Mouse (Mus musculus) embryonic fibroblast, embryonic 13.5 days (primary cell): ENCODE data around the gene Ubc. TPM values are rescaled to one million over a fixed set of nuclear protein-coding genes. Genes with fewer than 3 reads are reported as not detected.

Experiments
- H3K27ac ChIP-seq: 2 replicates; pipeline ENCODE4 v1.5.1; 2012; ENCODE audit warnings: low read length, control low read depth, inconsistent platforms; ENCODE audit not compliant: insufficient read depth
- H3K4me1 ChIP-seq: 2 replicates; pipeline ENCODE4 v1.6.1; 2011; ENCODE audit warnings: low read length; ENCODE audit not compliant: control insufficient read depth, insufficient read depth
- H3K4me3 ChIP-seq: 2 replicates; pipeline ENCODE4 v1.5.1; 2011; ENCODE audit warnings: mild to moderate bottlenecking, control low read depth, low read length; ENCODE audit not compliant: insufficient read depth
- CTCF ChIP-seq: IDR thresholded peaks from 2 replicates; pipeline ENCODE4 v1.5.1; 2011; ENCODE audit warnings: mild to moderate bottlenecking, control low read depth, low read length, moderate library complexity, borderline replicate concordance; ENCODE audit not compliant: insufficient read depth
- POLR2A ChIP-seq: IDR thresholded peaks from 2 replicates; pipeline ENCODE4 v1.6.1; 2011; ENCODE audit warnings: low read depth, mild to moderate bottlenecking, control low read depth, low read length, moderate library complexity
- polyA plus RNA-seq: library from polyadenylated mRNA; stranded (reverse); fragments of >200 nt; gene quantifications from 2 replicates; pipeline ENCODE4 v1.2.4, GENCODE M21; 2011; ENCODE audit warnings: low read depth; ENCODE audit not compliant: missing spikeins, insufficient read length

Ubc gene
- polyA plus RNA-seq, 1 experiment, result 543 TPM

DNA sequence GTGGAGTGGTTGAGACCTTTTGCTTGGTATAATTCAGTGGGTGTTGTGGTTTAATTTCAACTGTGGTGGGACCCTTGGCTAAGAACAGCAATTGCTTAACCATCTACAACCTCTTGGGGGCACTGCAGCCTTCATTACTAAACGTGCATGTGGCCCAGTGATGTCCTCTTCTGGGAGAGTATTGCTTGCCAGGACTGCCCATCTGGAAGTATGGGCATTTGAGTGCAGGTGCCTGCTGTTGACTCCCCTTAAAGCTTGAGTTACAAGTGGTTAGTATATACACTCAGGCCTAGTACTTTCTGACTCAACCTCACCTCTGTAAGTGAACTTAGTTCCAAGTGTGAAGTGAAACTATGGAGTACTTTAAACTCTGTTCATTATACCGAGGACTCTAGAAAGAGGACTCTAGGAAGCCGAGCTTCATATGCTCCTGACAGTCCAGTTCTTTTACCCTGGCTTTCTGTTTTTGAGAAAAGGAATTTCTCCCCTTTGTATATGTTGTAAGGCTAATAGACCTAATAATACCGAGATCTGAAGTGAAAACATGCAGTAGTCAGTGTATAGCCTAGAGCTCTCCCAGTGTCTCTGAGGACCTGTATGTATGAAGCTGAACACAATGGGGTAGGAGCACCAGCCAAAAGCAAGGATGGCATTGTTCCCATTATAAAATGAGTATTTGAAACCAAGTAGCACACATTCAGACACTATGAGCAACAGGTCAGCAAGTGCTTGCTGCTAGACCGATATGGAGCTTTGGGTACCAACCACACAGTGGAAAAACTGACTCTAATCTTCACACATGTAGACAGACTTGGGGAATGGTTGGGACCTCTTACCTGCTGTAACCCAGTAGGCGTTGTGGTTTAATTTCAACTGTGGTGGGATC lies 7.1 kb downstream of the Ubc start:
- TF ChIP-seq POLR2A, result peak; percentile 85
- TF ChIP-seq CTCF, result no peak
- H3K4me1 ChIP-seq, result no peaks in the 10 kb centered on the region
- no peak overlapping the region for H3K27ac ChIP-seq
- H3K4me3 ChIP-seq, result no peak overlapping the region

DNA sequence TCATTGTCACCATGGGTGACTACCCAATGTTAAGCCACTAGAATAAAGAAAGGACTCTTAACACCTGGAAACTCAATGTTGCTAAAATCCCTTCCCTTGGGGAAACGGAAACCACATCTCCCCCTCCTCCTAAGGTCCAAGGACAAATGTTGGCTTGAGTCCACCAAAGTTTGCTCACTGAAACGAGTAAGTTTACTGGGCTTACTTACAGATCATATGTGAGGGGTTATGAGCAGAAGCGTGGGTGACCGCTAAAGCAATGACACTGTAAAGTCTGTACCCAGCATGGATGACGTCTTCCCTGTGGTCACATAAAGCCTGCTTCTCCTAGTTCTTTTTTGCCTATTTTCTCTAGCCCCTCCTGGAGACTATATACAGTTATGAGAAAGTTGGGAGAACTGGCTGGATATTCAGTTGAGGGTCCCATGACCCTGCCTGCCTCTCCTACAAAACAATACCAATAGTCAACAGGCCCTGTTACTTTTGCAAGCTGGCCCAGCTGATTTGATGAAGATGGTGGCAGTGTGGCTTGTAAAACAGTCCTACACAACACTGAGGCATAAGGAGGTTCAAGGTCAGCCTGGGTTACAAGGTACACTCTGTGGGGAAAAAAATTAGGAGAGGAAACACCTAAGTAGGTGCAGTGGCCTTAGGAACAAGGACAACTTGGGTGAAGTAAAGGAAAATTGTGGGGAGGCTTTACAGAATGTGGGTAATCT lies 7.9 kb downstream of the Ubc start:
- H3K27ac ChIP-seq, result no peak overlapping the region
- H3K4me3 ChIP-seq, result no peak overlapping the region
- TF ChIP-seq POLR2A (peak; percentile 64), CTCF (no peak)
- H3K4me1 ChIP-seq, result no peaks in the 10 kb centered on the region

DNA sequence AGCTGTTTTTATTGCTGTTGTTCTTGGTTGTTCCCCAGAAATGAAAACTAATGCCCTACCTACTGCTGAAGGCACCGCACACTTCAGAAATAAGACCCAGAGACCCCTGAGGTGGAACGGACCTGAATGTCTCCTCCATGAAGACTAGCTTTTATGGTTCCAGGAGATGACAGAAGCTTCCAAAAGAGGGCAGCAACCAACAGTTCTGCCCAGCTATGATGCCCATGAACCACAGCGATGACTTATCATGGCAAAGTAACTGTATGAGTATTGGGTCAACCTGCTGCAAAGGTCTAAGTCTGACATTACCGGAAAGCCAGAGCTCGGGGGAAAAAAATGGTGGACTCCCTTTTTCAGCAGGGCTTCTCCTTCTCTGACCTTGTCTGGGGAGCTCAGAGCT lies 11.1 kb downstream of the Ubc start:
- H3K4me3 ChIP-seq, result no peak overlapping the region
- TF ChIP-seq CTCF (no peak; the same call in 1 of the 2 replicates), POLR2A (no peak)
- no peak overlapping the region for H3K27ac ChIP-seq
- H3K4me1 ChIP-seq, result no peaks in the 10 kb centered on the region

DNA sequence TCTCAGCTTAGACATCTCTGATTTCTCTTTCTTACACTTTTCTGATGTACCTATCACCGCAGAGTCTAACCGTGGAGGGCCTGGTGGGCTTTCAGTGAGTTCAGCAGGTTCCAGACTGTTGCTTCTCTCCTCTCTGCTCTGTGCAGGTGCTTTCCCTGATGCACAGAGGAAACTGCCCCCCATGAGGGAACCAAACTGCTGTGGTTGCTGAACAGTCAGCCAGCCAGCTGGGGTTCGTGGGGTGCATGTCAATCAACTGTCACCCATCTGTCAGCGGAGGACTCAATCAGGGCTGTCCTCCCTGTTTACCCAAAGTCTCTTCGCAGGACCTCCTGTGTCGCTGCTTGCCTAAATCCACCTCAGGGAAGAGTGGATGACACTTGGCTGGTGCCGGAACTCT lies 12.8 kb downstream of the Ubc start:
- H3K4me3 ChIP-seq, result no peak overlapping the region
- no peaks in the 10 kb centered on the region for H3K4me1 ChIP-seq
- H3K27ac ChIP-seq, result no peak overlapping the region
- TF ChIP-seq CTCF (no peak), POLR2A (no peak)

DNA sequence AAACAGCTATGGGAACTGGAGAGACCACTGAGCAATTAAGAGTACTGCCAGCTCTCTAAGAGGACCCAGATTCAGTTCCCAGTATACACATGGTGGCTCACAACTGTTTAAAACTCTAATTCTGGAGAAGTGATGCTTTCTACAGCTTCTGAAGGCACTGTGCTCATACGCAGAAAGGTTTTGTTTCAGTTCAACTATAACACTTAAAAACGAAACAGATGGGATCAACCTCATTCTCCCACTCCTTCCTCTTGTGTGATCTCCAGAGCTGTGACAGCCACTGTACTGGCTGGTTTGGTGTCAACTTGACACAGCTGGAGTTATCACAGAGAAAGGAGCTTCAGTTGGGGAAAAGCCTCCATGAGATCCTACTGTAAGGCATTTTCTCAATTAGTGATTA lies 14.1 kb downstream of the Ubc start:
- no peak overlapping the region for H3K4me3 ChIP-seq
- TF ChIP-seq CTCF, result no peak
- no peaks in the 10 kb centered on the region for H3K4me1 ChIP-seq
- no peak overlapping the region for H3K27ac ChIP-seq

DNA sequence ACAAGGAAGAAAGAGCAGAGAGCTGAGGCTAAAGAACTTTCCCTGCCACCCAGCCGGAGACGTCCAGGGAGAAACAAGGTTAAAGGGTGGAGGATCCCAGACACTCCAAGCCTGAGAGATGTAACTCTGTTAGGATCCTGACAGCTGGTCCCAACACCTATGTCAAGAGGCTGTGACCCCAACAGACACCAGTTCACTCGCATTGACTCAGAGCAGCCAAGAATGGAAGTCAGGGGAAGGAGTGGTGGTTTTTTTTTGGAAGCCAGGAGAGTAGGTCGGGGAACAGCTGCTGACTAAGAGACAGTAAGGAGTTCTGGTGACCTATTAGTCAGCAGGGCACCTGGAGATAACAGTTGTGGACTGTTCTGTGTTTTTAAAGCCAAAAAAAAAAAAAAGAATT lies 18.0 kb downstream of the Ubc start:
- TF ChIP-seq POLR2A, result no peak
- TF ChIP-seq CTCF, result no peak
- H3K4me1 ChIP-seq, result no peaks in the 10 kb centered on the region
- no peak overlapping the region for H3K27ac ChIP-seq

DNA sequence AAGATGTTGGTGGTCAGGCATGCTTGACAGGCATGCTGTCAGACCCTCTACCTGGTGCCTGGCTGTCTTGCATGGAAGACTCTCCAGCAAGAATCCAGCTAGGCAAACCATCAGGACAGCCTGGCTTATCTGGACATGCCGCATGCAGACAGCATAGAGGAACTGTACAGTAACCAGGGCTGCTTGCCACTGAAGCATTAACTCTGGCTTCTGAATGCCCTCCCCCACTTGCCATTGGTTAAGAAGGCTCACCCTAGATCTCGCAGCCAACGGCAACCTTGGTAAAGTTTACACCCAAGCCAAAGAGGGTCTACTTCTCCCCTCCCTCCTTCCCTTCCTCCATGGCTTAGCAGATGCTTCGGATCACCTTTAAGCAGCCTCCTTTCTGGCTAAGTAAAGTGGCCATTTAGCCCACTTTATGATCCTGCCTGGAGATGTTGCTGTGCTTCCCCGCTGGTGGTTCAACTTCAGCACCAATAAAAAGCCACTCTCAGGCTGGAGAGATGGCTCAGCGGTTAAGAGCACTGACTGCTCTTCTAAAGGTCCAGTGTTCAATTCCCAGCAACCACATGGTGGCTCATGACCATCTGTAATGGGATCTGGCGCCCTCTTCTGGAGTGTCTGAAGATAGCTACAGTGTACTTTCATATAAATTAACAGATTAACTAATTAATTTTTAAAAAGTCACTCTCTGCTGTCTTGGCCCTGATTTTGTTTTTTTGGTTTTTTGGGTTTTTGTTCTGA lies 18.9 kb downstream of the Ubc start:
- Histone ChIP-seq H3K4me3 (no peak overlapping the region), H3K27ac (no peak overlapping the region), H3K4me1 (no peaks in the 10 kb centered on the region)
- TF ChIP-seq POLR2A (no peak), CTCF (no peak)

More for the DNA sequence above, 18.0 kb downstream of the Ubc start:
- H3K4me3 ChIP-seq, result no peak overlapping the region

DNA sequence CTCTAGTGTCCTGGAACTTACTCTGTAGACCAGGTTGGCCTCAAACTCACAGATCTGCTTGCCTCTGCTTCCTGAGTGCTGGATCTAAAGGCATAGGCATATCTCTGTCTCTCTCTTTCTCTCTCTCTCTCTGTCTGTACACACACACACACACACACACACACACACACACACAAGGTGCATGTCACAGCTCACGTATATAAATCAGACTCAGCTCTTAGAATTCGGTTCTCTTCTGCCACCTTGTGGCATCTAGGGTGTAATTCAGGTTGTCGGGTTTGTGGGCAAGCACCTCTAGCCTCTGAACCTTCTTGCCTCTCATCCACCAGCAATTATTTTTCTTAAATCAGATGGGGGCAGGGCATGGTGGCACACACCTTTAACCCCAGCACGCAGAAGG lies 21.4 kb downstream of the Ubc start:
- no peak overlapping the region for H3K4me3 ChIP-seq
- TF ChIP-seq CTCF (no peak), POLR2A (no peak)
- H3K27ac ChIP-seq, result peak overlapping the region; percentile 94
- no peaks in the 10 kb centered on the region for H3K4me1 ChIP-seq

DNA sequence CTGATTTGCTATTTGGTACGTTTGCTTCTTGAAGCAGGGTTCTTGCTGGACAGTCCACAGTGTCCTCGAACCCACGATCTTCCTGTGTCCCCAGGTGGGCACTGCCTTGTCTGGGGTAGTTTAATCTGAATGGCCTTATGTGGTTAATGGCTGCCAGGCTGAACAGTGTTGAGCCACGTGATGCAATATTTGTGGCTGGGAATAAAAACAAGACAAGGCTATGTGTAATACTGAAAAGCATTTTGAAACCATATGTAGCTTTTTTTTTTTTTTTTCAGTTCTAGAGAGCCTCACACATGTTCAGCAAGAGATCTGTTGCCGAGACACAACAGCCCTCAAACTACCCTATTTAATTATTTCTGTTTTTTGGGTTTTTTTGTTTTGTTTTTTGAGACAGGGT lies 21.8 kb downstream of the Ubc start:
- Histone ChIP-seq H3K4me1 (no peaks in the 10 kb centered on the region), H3K4me3 (no peak overlapping the region), H3K27ac (peak overlapping the region; percentile 94)
- no peak for TF ChIP-seq POLR2A
- no peak for TF ChIP-seq CTCF
